Mouse (Mus musculus): ENCODE results near the gene Hoxc5. TPM values are rescaled to one million over a fixed set of nuclear protein-coding genes. Genes with fewer than 3 reads are reported as not detected.

The Hoxc5 gene
- polyA plus RNA-seq, 1 experiment = 14.7 TPM

- TF ChIP-seq GATA1 (IDR thresholded peaks at IDR 0.05; ENCODE audit: low read length) = no peak
Measured at GRCm38 (mm10) chr15:102988078-102988477, 20.8 kb downstream of the Hoxc5 start.

- no peak for TF ChIP-seq GATA1 (IDR thresholded peaks at IDR 0.05; ENCODE audit: low read length)
Measured at GRCm38 (mm10) chr15:102990461-102991397, 23.5 kb downstream of the Hoxc5 start, which contains the start of gene Hoxc8. Gene Hoxc8, plus strand, starts transcription at chr15:102990607.

GRCm38 (mm10) chr15:102991782-102992181 lies 24.5 kb downstream of the Hoxc5 start:
- TF ChIP-seq GATA1 (IDR thresholded peaks at IDR 0.05; ENCODE audit: low read length) = no peak

- no peak for TF ChIP-seq GATA1 (IDR thresholded peaks at IDR 0.05; ENCODE audit: low read length)
Measured at GRCm38 (mm10) chr15:102992206-102992605, 25.0 kb downstream of the Hoxc5 start.

- no peak for TF ChIP-seq GATA1 (IDR thresholded peaks at IDR 0.05; ENCODE audit: low read length)
Measured at GRCm38 (mm10) chr15:102992863-102993262, 25.6 kb downstream of the Hoxc5 start.

GRCm38 (mm10) chr15:102996548-102996947 lies 29.3 kb downstream of the Hoxc5 start:
- no peak for TF ChIP-seq GATA1 (IDR thresholded peaks at IDR 0.05; ENCODE audit: low read length)

GRCm38 (mm10) chr15:102997431-102997830 lies 30.2 kb downstream of the Hoxc5 start:
- TF ChIP-seq GATA1 (IDR thresholded peaks at IDR 0.05; ENCODE audit: low read length) = no peak

GRCm38 (mm10) chr15:102997939-102998355 lies 30.7 kb downstream of the Hoxc5 start, which contains the start of gene Hoxc6:
Gene Hoxc6, plus strand, starts transcription at chr15:102998257.
- no peak for TF ChIP-seq GATA1 (IDR thresholded peaks at IDR 0.05; ENCODE audit: low read length)

GRCm38 (mm10) chr15:102998608-102999182 lies 31.5 kb downstream of the Hoxc5 start:
- TF ChIP-seq GATA1 (IDR thresholded peaks at IDR 0.05; ENCODE audit: low read length) = no peak

- TF ChIP-seq GATA1 (IDR thresholded peaks at IDR 0.05; ENCODE audit: low read length) = no peak
Measured at GRCm38 (mm10) chr15:102999183-102999831, 32.1 kb downstream of the Hoxc5 start.

GRCm38 (mm10) chr15:102999955-103000354 lies 32.7 kb downstream of the Hoxc5 start:
- TF ChIP-seq GATA1 (IDR thresholded peaks at IDR 0.05; ENCODE audit: low read length) = no peak

- no peak for TF ChIP-seq GATA1 (IDR thresholded peaks at IDR 0.05; ENCODE audit: low read length)
Measured at GRCm38 (mm10) chr15:103000501-103000901, 33.3 kb downstream of the Hoxc5 start.

- TF ChIP-seq GATA1 (IDR thresholded peaks at IDR 0.05; ENCODE audit: low read length) = no peak
Measured at GRCm38 (mm10) chr15:103001370-103001769, 34.1 kb downstream of the Hoxc5 start.

- no peak for TF ChIP-seq GATA1 (IDR thresholded peaks at IDR 0.05; ENCODE audit: low read length)
Measured at GRCm38 (mm10) chr15:103002156-103002555, 34.9 kb downstream of the Hoxc5 start.

GRCm38 (mm10) chr15:103002821-103003448 lies 35.7 kb downstream of the Hoxc5 start:
- no peak for TF ChIP-seq GATA1 (IDR thresholded peaks at IDR 0.05; ENCODE audit: low read length)

Data from G1E-ER4 (cell line).